Mouse (Mus musculus): ENCODE measurements around the gene H2-T3. TPM values are rescaled to one million over a fixed set of nuclear protein-coding genes. Genes with fewer than 3 reads are reported as not detected.
"Not testable (repeated sequence)": the region's sequence is repeated elsewhere in the genome, so short reads cannot be mapped to it uniquely, and the experiment has no call there.

Gene H2-T3
- total and polyA plus RNA-seq, 3 experiments = 0.22 TPM; not detected in 2

GRCm38 (mm10) chr17:36189491-36190168, 457 bp downstream of the H2-T3 start:
- no peak for TF ChIP-seq TAL1 (conservative IDR thresholded peaks at IDR 0.05; ENCODE audit: low read depth, low read length)
- no peak for TF ChIP-seq GATA1 (IDR thresholded peaks at IDR 0.05; ENCODE audit: borderline replicate concordance, low read length)
- no peak for TF ChIP-seq POLR2AphosphoS5 (IDR thresholded peaks at IDR 0.05; ENCODE audit: insufficient replicate concordance, low read depth, low read length)
- no peak for TF ChIP-seq GATA2 (IDR thresholded peaks at IDR 0.05; ENCODE audit: borderline replicate concordance, low read depth, low read length)
- TF ChIP-seq CTCF (IDR thresholded peaks at IDR 0.05; ENCODE audit: low read depth, low read length) = no peak
- Histone ChIP-seq H3K9me3 (replicated peaks) (no peaks in the 10 kb centered on the region), H3K4me3 (ENCODE audit: low read depth, low read length) (no peak overlapping the region), H3K27me3 (ENCODE audit: insufficient read depth, low read length) (peaks cover 9% of the 10 kb centered on the region; the same call in 1 of the 2 replicates), H3K36me3 (replicated peaks) (no peaks in the 10 kb centered on the region), H3K4me1 (ENCODE audit: insufficient read depth, low read depth, low read length) (no peaks in the 10 kb centered on the region)
- DNase-seq (ENCODE audit: low spot score) = no peak
- ATAC-seq (ENCODE audit: extremely low read depth, insufficient number of reproducible peaks, low FRiP score, poor library complexity, severe bottlenecking) = no peak

- no peak for DNase-seq (ENCODE audit: low spot score)
- Histone ChIP-seq H3K4me1 (ENCODE audit: insufficient read depth, low read depth, low read length) (no peaks in the 10 kb centered on the region), H3K36me3 (replicated peaks) (no peaks in the 10 kb centered on the region), H3K4me3 (ENCODE audit: low read depth, low read length) (no peak overlapping the region), H3K27me3 (ENCODE audit: insufficient read depth, low read length) (peaks cover 8% of the 10 kb centered on the region; the same call in 1 of the 2 replicates), H3K9me3 (replicated peaks) (no peaks in the 10 kb centered on the region)
- TF ChIP-seq GATA1 (IDR thresholded peaks at IDR 0.05; ENCODE audit: borderline replicate concordance, low read length) (no peak), TAL1 (conservative IDR thresholded peaks at IDR 0.05; ENCODE audit: low read depth, low read length) (no peak), GATA2 (IDR thresholded peaks at IDR 0.05; ENCODE audit: borderline replicate concordance, low read depth, low read length) (no peak), CTCF (IDR thresholded peaks at IDR 0.05; ENCODE audit: low read depth, low read length) (no peak), POLR2AphosphoS5 (IDR thresholded peaks at IDR 0.05; ENCODE audit: insufficient replicate concordance, low read depth, low read length) (no peak)
- ATAC-seq (ENCODE audit: extremely low read depth, insufficient number of reproducible peaks, low FRiP score, poor library complexity, severe bottlenecking) = no peak
Observed at GRCm38 (mm10) chr17:36187540-36187939, 2.5 kb downstream of the H2-T3 start.

- 0 out of 2 replicates have a peak, but pooled peaks cover 2% of the 10 kb centered on the region for H3K27me3 ChIP-seq (ENCODE audit: insufficient read depth, low read length)
- no peak for ATAC-seq (ENCODE audit: extremely low read depth, insufficient number of reproducible peaks, low FRiP score, poor library complexity, severe bottlenecking)
Observed at GRCm38 (mm10) chr17:36182212-36182611, 7.9 kb downstream of the H2-T3 start.

GRCm38 (mm10) chr17:36179446-36179845, 10.6 kb downstream of the H2-T3 start:
- H3K4me3 ChIP-seq (ENCODE audit: low read depth, low read length); H3K4me1 ChIP-seq (ENCODE audit: insufficient read depth, low read depth, low read length); H3K36me3 ChIP-seq (replicated peaks); DNase-seq (ENCODE audit: low spot score); H3K9me3 ChIP-seq (replicated peaks); H3K27me3 ChIP-seq (ENCODE audit: insufficient read depth, low read length); ATAC-seq (ENCODE audit: extremely low read depth, insufficient number of reproducible peaks, low FRiP score, poor library complexity, severe bottlenecking): not testable (repeated sequence)

More at GRCm38 (mm10) chr17:36182212-36182611, 7.9 kb downstream of the H2-T3 start:
- H3K4me1 ChIP-seq (ENCODE audit: insufficient read depth, low read depth, low read length) = no peaks in the 10 kb centered on the region
- H3K9me3 ChIP-seq (replicated peaks) = no peaks in the 10 kb centered on the region
- H3K36me3 ChIP-seq (replicated peaks) = no peaks in the 10 kb centered on the region
- TF ChIP-seq GATA1 (IDR thresholded peaks at IDR 0.05; ENCODE audit: borderline replicate concordance, low read length) (no peak), GATA2 (IDR thresholded peaks at IDR 0.05; ENCODE audit: borderline replicate concordance, low read depth, low read length) (no peak), CTCF (IDR thresholded peaks at IDR 0.05; ENCODE audit: low read depth, low read length) (no peak), POLR2AphosphoS5 (IDR thresholded peaks at IDR 0.05; ENCODE audit: insufficient replicate concordance, low read depth, low read length) (no peak), TAL1 (conservative IDR thresholded peaks at IDR 0.05; ENCODE audit: low read depth, low read length) (no peak)
- no peak for DNase-seq (ENCODE audit: low spot score)
- H3K4me3 ChIP-seq (ENCODE audit: low read depth, low read length) = no peak overlapping the region

GRCm38 (mm10) chr17:36178938-36179337, 11.1 kb downstream of the H2-T3 start:
- not testable (repeated sequence) for H3K4me1 ChIP-seq (ENCODE audit: insufficient read depth, low read depth, low read length); H3K4me3 ChIP-seq (ENCODE audit: low read depth, low read length); H3K36me3 ChIP-seq (replicated peaks); ATAC-seq (ENCODE audit: extremely low read depth, insufficient number of reproducible peaks, low FRiP score, poor library complexity, severe bottlenecking); H3K27me3 ChIP-seq (ENCODE audit: insufficient read depth, low read length); H3K9me3 ChIP-seq (replicated peaks); DNase-seq (ENCODE audit: low spot score)

GRCm38 (mm10) chr17:36176132-36176531, 14.0 kb downstream of the H2-T3 start:
- H3K9me3 ChIP-seq (replicated peaks); H3K4me1 ChIP-seq (ENCODE audit: insufficient read depth, low read depth, low read length); ATAC-seq (ENCODE audit: extremely low read depth, insufficient number of reproducible peaks, low FRiP score, poor library complexity, severe bottlenecking); DNase-seq (ENCODE audit: low spot score); H3K36me3 ChIP-seq (replicated peaks); H3K27me3 ChIP-seq (ENCODE audit: insufficient read depth, low read length); H3K4me3 ChIP-seq (ENCODE audit: low read depth, low read length): not testable (repeated sequence)

- no peaks in the 10 kb centered on the region for H3K4me1 ChIP-seq (ENCODE audit: insufficient read depth, low read depth, low read length)
- TF ChIP-seq TAL1 (conservative IDR thresholded peaks at IDR 0.05; ENCODE audit: low read depth, low read length) = no peak
- no peak for TF ChIP-seq CTCF (IDR thresholded peaks at IDR 0.05; ENCODE audit: low read depth, low read length)
- no peak for TF ChIP-seq GATA1 (IDR thresholded peaks at IDR 0.05; ENCODE audit: borderline replicate concordance, low read length)
- no peak for TF ChIP-seq POLR2AphosphoS5 (IDR thresholded peaks at IDR 0.05; ENCODE audit: insufficient replicate concordance, low read depth, low read length)
- TF ChIP-seq GATA2 (IDR thresholded peaks at IDR 0.05; ENCODE audit: borderline replicate concordance, low read depth, low read length) = no peak
- no peak for ATAC-seq (ENCODE audit: extremely low read depth, insufficient number of reproducible peaks, low FRiP score, poor library complexity, severe bottlenecking)
- H3K4me3 ChIP-seq (ENCODE audit: low read depth, low read length) = no peak overlapping the region
- no peaks in the 10 kb centered on the region for H3K27me3 ChIP-seq (ENCODE audit: insufficient read depth, low read length)
- no peaks in the 10 kb centered on the region for H3K36me3 ChIP-seq (replicated peaks)
- DNase-seq (ENCODE audit: low spot score) = no peak
- no peaks in the 10 kb centered on the region for H3K9me3 ChIP-seq (replicated peaks)
Observed at GRCm38 (mm10) chr17:36170287-36170814, 19.7 kb downstream of the H2-T3 start.
